Mouse (Mus musculus) forebrain, embryonic 10.5 days (tissue): ENCODE measurements around the gene Nav2. TPM values are rescaled to one million over a fixed set of nuclear protein-coding genes. Genes with fewer than 3 reads are reported as not detected.

Experiments
- DNase-seq: peaks from one replicate; pipeline ENCODE4 v3.0.0-alpha.2; 2017; ENCODE audit warnings: low spot score; ENCODE audit errors: extremely low spot score
- H3K27ac ChIP-seq: fragments of 300-500 bp; sonication (generic); 2 replicates; pipeline ENCODE4 v1.5.1; 2016; ENCODE audit warnings: mild to moderate bottlenecking
- H3K27me3 ChIP-seq: fragments of 300-500 bp; sonication (generic); 2 replicates; pipeline ENCODE4 v1.6.1; 2016; ENCODE audit warnings: mild to moderate bottlenecking; ENCODE audit not compliant: poor library complexity, severe bottlenecking
- H3K36me3 ChIP-seq: fragments of 300-500 bp; sonication (generic); replicated peaks from 2 replicates; pipeline ENCODE4 v1.6.1; 2016; ENCODE audit warnings: mild to moderate bottlenecking, moderate library complexity
- H3K4me1 ChIP-seq: fragments of 300-500 bp; sonication (generic); 2 replicates; pipeline ENCODE4 v1.6.1; 2016
- H3K4me3 ChIP-seq: fragments of 300-500 bp; sonication (generic); 2 replicates; pipeline ENCODE4 v1.5.1; 2016; ENCODE audit warnings: mild to moderate bottlenecking, moderate library complexity
- H3K9me3 ChIP-seq: fragments of 300-500 bp; sonication (generic); 2 replicates; pipeline ENCODE4 v1.6.1; 2016; ENCODE audit warnings: mild to moderate bottlenecking, moderate library complexity
- WGBS: fragments of 180-500 bp; shearing (Covaris S2); methylation state at CpG from one replicate; pipeline ENCODE4 v1.1.7; 2016; 5-methylcytosine and 5-hydroxymethylcytosine counted together
- polyA plus RNA-seq: library from polyadenylated mRNA; unstranded; fragments of >200 nt; fragmentation: Nextera tagmentation; extraction: Ambion mirVana; gene quantifications from 2 replicates; pipeline ENCODE4 v1.2.1, GENCODE M21; 2016

Gene Nav2
- polyA plus RNA-seq, 1 experiment from 2014 or later: 6.1 TPM

GRCm38 (mm10) chr7:48894763-48895162 is 13.8 kb upstream of the Nav2 start:
- Histone ChIP-seq H3K9me3 (no peaks in the 10 kb centered on the region), H3K27me3 (peaks cover 86% of the 10 kb centered on the region), H3K27ac (no peak overlapping the region), H3K4me1 (peaks cover 48% of the 10 kb centered on the region), H3K36me3 (no peaks in the 10 kb centered on the region), H3K4me3 (no peak overlapping the region)
- WGBS: 84% methylated on average over 6 of the region's 6 CpGs
- no peak for DNase-seq

GRCm38 (mm10) chr7:48895475-48895874 is 13.0 kb upstream of the Nav2 start:
- H3K4me1 ChIP-seq: peaks cover 47% of the 10 kb centered on the region
- H3K27ac ChIP-seq: no peak overlapping the region
- 89% methylated on average over 4 of the region's 4 CpGs for WGBS
- H3K9me3 ChIP-seq: no peaks in the 10 kb centered on the region
- no peak overlapping the region for H3K4me3 ChIP-seq
- peaks cover 87% of the 10 kb centered on the region for H3K27me3 ChIP-seq
- DNase-seq: no peak
- H3K36me3 ChIP-seq: no peaks in the 10 kb centered on the region

GRCm38 (mm10) chr7:48896051-48896450 is 12.5 kb upstream of the Nav2 start:
- no peaks in the 10 kb centered on the region for H3K9me3 ChIP-seq
- no peak for DNase-seq
- H3K4me1 ChIP-seq: peaks cover 45% of the 10 kb centered on the region
- 82% methylated on average over 4 of the region's 4 CpGs for WGBS
- H3K4me3 ChIP-seq: no peak overlapping the region
- H3K36me3 ChIP-seq: no peaks in the 10 kb centered on the region
- peaks cover 87% of the 10 kb centered on the region for H3K27me3 ChIP-seq
- H3K27ac ChIP-seq: no peak overlapping the region

GRCm38 (mm10) chr7:48897539-48898163 is 10.9 kb upstream of the Nav2 start:
- peaks cover 53% of the 10 kb centered on the region for H3K4me1 ChIP-seq
- H3K27ac ChIP-seq: peak overlapping the region; percentile 77
- peaks cover 88% of the 10 kb centered on the region for H3K27me3 ChIP-seq
- H3K36me3 ChIP-seq: no peaks in the 10 kb centered on the region
- 51% methylated on average over 24 of the region's 24 CpGs for WGBS
- no peak for DNase-seq
- no peak overlapping the region; the same call in 1 of the 2 replicates for H3K4me3 ChIP-seq
- no peaks in the 10 kb centered on the region for H3K9me3 ChIP-seq

- Histone ChIP-seq H3K27ac (peak overlapping the region; percentile 77; the same call in 1 of the 2 replicates), H3K9me3 (no peaks in the 10 kb centered on the region), H3K4me1 (peaks cover 60% of the 10 kb centered on the region), H3K4me3 (no peak overlapping the region), H3K36me3 (no peaks in the 10 kb centered on the region), H3K27me3 (peaks cover 88% of the 10 kb centered on the region)
- no peak for DNase-seq
- WGBS: 69% methylated on average over 9 of the region's 9 CpGs
Measured at GRCm38 (mm10) chr7:48898416-48898815, 10.1 kb upstream of the Nav2 start.

- Histone ChIP-seq H3K4me1 (peaks cover 60% of the 10 kb centered on the region), H3K9me3 (no peaks in the 10 kb centered on the region), H3K27ac (no peak overlapping the region), H3K36me3 (no peaks in the 10 kb centered on the region), H3K27me3 (peaks cover 87% of the 10 kb centered on the region), H3K4me3 (no peak overlapping the region)
- DNase-seq: no peak
- 77% methylated on average over 8 of the region's 8 CpGs for WGBS
Measured at GRCm38 (mm10) chr7:48900408-48901167, 7.9 kb upstream of the Nav2 start.

GRCm38 (mm10) chr7:48902454-48902853 is 6.1 kb upstream of the Nav2 start:
- DNase-seq: no peak
- 18% methylated on average over 2 of the region's 2 CpGs for WGBS
- Histone ChIP-seq H3K27me3 (peaks cover 82% of the 10 kb centered on the region), H3K4me3 (no peak overlapping the region), H3K9me3 (no peaks in the 10 kb centered on the region), H3K27ac (no peak overlapping the region), H3K36me3 (no peaks in the 10 kb centered on the region), H3K4me1 (peaks cover 48% of the 10 kb centered on the region)

GRCm38 (mm10) chr7:48909342-48909671 is 791 bp downstream of the Nav2 start:
- DNase-seq: no peak
- Histone ChIP-seq H3K4me3 (no peak overlapping the region), H3K4me1 (peaks cover 34% of the 10 kb centered on the region), H3K27me3 (peaks cover 85% of the 10 kb centered on the region), H3K9me3 (no peaks in the 10 kb centered on the region), H3K36me3 (no peaks in the 10 kb centered on the region), H3K27ac (no peak overlapping the region)
- WGBS: 63% methylated on average over 4 of the region's 4 CpGs

GRCm38 (mm10) chr7:48910282-48910681 is 1.8 kb downstream of the Nav2 start:
- peaks cover 86% of the 10 kb centered on the region for H3K27me3 ChIP-seq
- DNase-seq: no peak

GRCm38 (mm10) chr7:48911146-48911545 is 2.6 kb downstream of the Nav2 start:
- Histone ChIP-seq H3K36me3 (no peaks in the 10 kb centered on the region), H3K27ac (no peak overlapping the region), H3K4me1 (peaks cover 52% of the 10 kb centered on the region), H3K4me3 (no peak overlapping the region), H3K27me3 (peaks cover 89% of the 10 kb centered on the region), H3K9me3 (no peaks in the 10 kb centered on the region)
- no peak for DNase-seq

More at GRCm38 (mm10) chr7:48910282-48910681, 1.8 kb downstream of the Nav2 start:
- Histone ChIP-seq H3K27ac (no peak overlapping the region), H3K36me3 (no peaks in the 10 kb centered on the region), H3K4me3 (no peak overlapping the region), H3K9me3 (no peaks in the 10 kb centered on the region), H3K4me1 (peaks cover 44% of the 10 kb centered on the region)
- WGBS: 67% methylated on average over 6 of the region's 6 CpGs

- Histone ChIP-seq H3K27me3 (peaks cover 93% of the 10 kb centered on the region), H3K36me3 (no peaks in the 10 kb centered on the region), H3K27ac (no peak overlapping the region), H3K4me1 (peaks cover 68% of the 10 kb centered on the region), H3K4me3 (no peak overlapping the region), H3K9me3 (no peaks in the 10 kb centered on the region)
- no peak for DNase-seq
- WGBS: 42% methylated on average over 12 of the region's 12 CpGs
Measured at GRCm38 (mm10) chr7:48914630-48915506, 6.4 kb downstream of the Nav2 start.

- peaks cover 83% of the 10 kb centered on the region for H3K27me3 ChIP-seq
- H3K27ac ChIP-seq: no peak overlapping the region
- no peaks in the 10 kb centered on the region for H3K36me3 ChIP-seq
- WGBS: 11% methylated on average over 5 of the region's 5 CpGs
- no peaks in the 10 kb centered on the region for H3K9me3 ChIP-seq
- peaks cover 57% of the 10 kb centered on the region for H3K4me1 ChIP-seq
- DNase-seq: no peak
- H3K4me3 ChIP-seq: no peak overlapping the region
Measured at GRCm38 (mm10) chr7:48917463-48917862, 8.9 kb downstream of the Nav2 start.
